Mouse (Mus musculus) monocyte, adult 5-6 weeks (primary cell): ENCODE data around the gene Slc12a3. TPM values are rescaled to one million over a fixed set of nuclear protein-coding genes. Genes with fewer than 3 reads are reported as not detected.

Source experiments
- ATAC-seq: fragments of 153-309, 156-312 bp; replicated peaks from 2 replicates; pipeline ENCODE4 v1.8.0; 2017; ENCODE audit warnings: mild to moderate bottlenecking; ENCODE audit not compliant: low TSS enrichment, insufficient number of reproducible peaks, severe bottlenecking, poor library complexity, low FRiP score
- total RNA-seq: library from RNA; stranded (forward); fragments of 200-1000, 200-491, 200-594 nt; gene quantifications from 3 replicates; pipeline ENCODE4 v1.2.3, GENCODE M21; 2017

The Slc12a3 gene
- total RNA-seq, 1 experiment from 2014 or later = not detected

GRCm38 (mm10) chr8:94363906-94364305 lies 34.9 kb downstream of the Slc12a3 start:
- no peak for ATAC-seq

GRCm38 (mm10) chr8:94364686-94365312 lies 35.8 kb downstream of the Slc12a3 start:
- no peak for ATAC-seq

- ATAC-seq = peak; percentile 88
Observed at GRCm38 (mm10) chr8:94365410-94365981, 36.5 kb downstream of the Slc12a3 start.

- peak; percentile 83 for ATAC-seq
Observed at GRCm38 (mm10) chr8:94370839-94371238, 41.8 kb downstream of the Slc12a3 start.

- ATAC-seq = no peak
Observed at GRCm38 (mm10) chr8:94372955-94373599, 44.1 kb downstream of the Slc12a3 start.

- no peak for ATAC-seq
Observed at GRCm38 (mm10) chr8:94375551-94375991, 46.6 kb downstream of the Slc12a3 start.

GRCm38 (mm10) chr8:94376176-94376575 lies 47.2 kb downstream of the Slc12a3 start:
- ATAC-seq = no peak

- ATAC-seq = peak; percentile 36; the same call in 1 of the 2 replicates
Observed at GRCm38 (mm10) chr8:94376580-94376979, 47.6 kb downstream of the Slc12a3 start.

- ATAC-seq = peak; percentile 70
Observed at GRCm38 (mm10) chr8:94377031-94377430, 48.0 kb downstream of the Slc12a3 start.

GRCm38 (mm10) chr8:94377714-94378205 lies 48.8 kb downstream of the Slc12a3 start:
- ATAC-seq = no peak

GRCm38 (mm10) chr8:94378763-94379415 lies 49.9 kb downstream of the Slc12a3 start:
- 0 out of 2 replicates have a peak, but pooled peaks have one; percentile 14 for ATAC-seq

- no peak for ATAC-seq
Observed at GRCm38 (mm10) chr8:94379686-94380085, 50.7 kb downstream of the Slc12a3 start.

GRCm38 (mm10) chr8:94384166-94384565 lies 55.2 kb downstream of the Slc12a3 start:
- no peak for ATAC-seq

GRCm38 (mm10) chr8:94385506-94386213 lies 56.7 kb downstream of the Slc12a3 start:
- no peak; the same call in 1 of the 2 replicates for ATAC-seq

- peak; percentile 77 for ATAC-seq
Observed at GRCm38 (mm10) chr8:94386214-94387026, 57.4 kb downstream of the Slc12a3 start, which contains the start of gene Herpud1. Herpud1 (plus strand) TSS chr8:94386438.

- peak; percentile 79 for ATAC-seq
Observed at GRCm38 (mm10) chr8:94387027-94387684, 58.2 kb downstream of the Slc12a3 start.

GRCm38 (mm10) chr8:94387785-94388184 lies 58.8 kb downstream of the Slc12a3 start:
- no peak for ATAC-seq
